Mouse (Mus musculus) midbrain, embryonic 10.5 days (tissue): ENCODE results near the gene Trim11. TPM values are rescaled to one million over a fixed set of nuclear protein-coding genes. Genes with fewer than 3 reads are reported as not detected.
A peak's percentile ranks its signal among the peaks of the same experiment; 100 is the strongest.

ENCODE experiments used
- DNase-seq: peaks from one replicate; pipeline ENCODE4 v3.0.0-alpha.2; 2017; ENCODE audit warnings: low spot score
- H3K27ac ChIP-seq: fragments of 300-500 bp; sonication (generic); replicated peaks from 2 replicates; pipeline ENCODE4 v1.5.1; 2016; ENCODE audit warnings: mild to moderate bottlenecking
- H3K27me3 ChIP-seq: fragments of 300-500 bp; sonication (generic); 2 replicates; pipeline ENCODE4 v1.6.1; 2016; ENCODE audit warnings: low read depth, mild to moderate bottlenecking; ENCODE audit not compliant: poor library complexity, severe bottlenecking
- H3K36me3 ChIP-seq: fragments of 300-500 bp; sonication (generic); 2 replicates; pipeline ENCODE4 v1.6.1; 2016; ENCODE audit warnings: mild to moderate bottlenecking, moderate library complexity
- H3K4me1 ChIP-seq: fragments of 300-500 bp; sonication (generic); 2 replicates; pipeline ENCODE4 v1.6.1; 2016
- H3K4me3 ChIP-seq: fragments of 300-500 bp; sonication (generic); 2 replicates; pipeline ENCODE4 v1.5.1; 2016; ENCODE audit warnings: mild to moderate bottlenecking, moderate library complexity
- H3K9me3 ChIP-seq: fragments of 300-500 bp; sonication (generic); replicated peaks from 2 replicates; pipeline ENCODE4 v1.6.1; 2016; ENCODE audit warnings: mild to moderate bottlenecking
- WGBS: fragments of 180-500 bp; shearing (Covaris S2); methylation state at CpG from one replicate; pipeline ENCODE4 v1.1.7; 2016; 5-methylcytosine and 5-hydroxymethylcytosine counted together
- polyA plus RNA-seq: library from polyadenylated mRNA; unstranded; fragments of >200 nt; fragmentation: Nextera tagmentation; extraction: Ambion mirVana; gene quantifications from 2 replicates; pipeline ENCODE4 v1.2.1, GENCODE M21; 2016

Trim11 gene
- polyA plus RNA-seq: 17.7 and 19.3 TPM in 2 replicates

- DNase-seq: peak; percentile 83
- under 1% methylated on average over 64 of the region's 64 CpGs for WGBS
- Histone ChIP-seq H3K4me3 (peak within 1 kb of the TSS; percentile 95), H3K27me3 (no peaks in the 10 kb centered on the region), H3K27ac (peak within 1 kb of the TSS; percentile 91), H3K4me1 (peaks cover 63% of the 10 kb centered on the region), H3K9me3 (no peaks in the 10 kb centered on the region), H3K36me3 (peaks cover 42% of the 10 kb centered on the region)
These were observed at the start of gene Trim11 for GRCm38 (mm10) chr11:58978027-58978705. TSS of gene Trim11 (plus strand) at chr11:58978093.

GRCm38 (mm10) chr11:58929055-58929454 lies 48.8 kb upstream of the Trim11 start:
- Histone ChIP-seq H3K27ac (0 out of 2 replicates have a peak overlapping the region, but pooled peaks have one; percentile 23), H3K9me3 (no peaks in the 10 kb centered on the region), H3K4me3 (no peak overlapping the region), H3K27me3 (no peaks in the 10 kb centered on the region), H3K36me3 (peaks cover 33% of the 10 kb centered on the region), H3K4me1 (peaks cover 10% of the 10 kb centered on the region)
- no peak for DNase-seq
- 81% methylated on average over 4 of the region's 4 CpGs for WGBS

DNA sequence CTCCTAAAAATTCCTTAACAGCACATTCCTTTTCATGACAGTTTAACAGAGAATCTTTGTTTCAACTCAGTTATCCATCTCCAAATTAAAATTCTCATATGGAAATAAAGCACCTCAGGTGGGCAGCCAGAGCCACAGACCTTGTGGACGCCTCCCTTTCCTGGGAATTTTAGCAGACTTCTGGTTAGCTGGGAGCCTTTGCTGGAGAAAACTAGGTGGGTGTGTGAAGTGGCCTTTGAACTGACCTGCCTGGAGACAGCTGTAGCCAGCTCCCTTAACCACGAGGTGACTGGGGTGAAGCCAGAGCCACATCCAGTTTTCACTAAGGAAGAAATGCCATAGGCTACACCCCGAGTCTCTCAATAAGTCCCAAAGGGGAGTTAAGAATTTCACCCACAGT lies 48.3 kb upstream of the Trim11 start:
- no peaks in the 10 kb centered on the region for H3K9me3 ChIP-seq
- no peak overlapping the region for H3K4me3 ChIP-seq
- DNase-seq: no peak
- H3K4me1 ChIP-seq: peaks cover 10% of the 10 kb centered on the region
- H3K27ac ChIP-seq: no peak overlapping the region
- 65% methylated on average over 3 of the region's 3 CpGs for WGBS
- no peaks in the 10 kb centered on the region for H3K27me3 ChIP-seq
- H3K36me3 ChIP-seq: peaks cover 38% of the 10 kb centered on the region

DNA sequence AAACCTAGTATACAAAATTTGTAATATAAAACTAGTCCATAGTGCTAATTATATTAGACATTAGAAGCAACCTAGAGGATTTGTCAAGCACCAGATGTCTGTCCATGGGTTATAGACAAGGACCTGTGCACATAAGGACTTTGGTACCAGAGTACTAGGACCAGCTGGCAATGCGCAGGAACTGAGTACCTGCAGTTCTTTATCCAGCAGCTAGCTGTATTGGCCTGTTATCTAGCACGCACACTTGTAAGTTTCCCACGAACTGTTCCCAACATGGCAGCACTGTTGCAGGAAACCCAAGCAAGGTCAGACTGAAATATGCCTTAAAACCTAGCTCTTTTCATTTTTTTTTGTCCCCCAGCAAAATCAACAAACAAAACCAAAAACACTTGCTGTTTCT lies 47.6 kb upstream of the Trim11 start:
- Histone ChIP-seq H3K36me3 (peaks cover 44% of the 10 kb centered on the region), H3K9me3 (no peaks in the 10 kb centered on the region), H3K4me3 (no peak overlapping the region), H3K27ac (no peak overlapping the region), H3K4me1 (peaks cover 10% of the 10 kb centered on the region), H3K27me3 (no peaks in the 10 kb centered on the region)
- no peak for DNase-seq
- WGBS: 86% methylated on average over 3 of the region's 3 CpGs

DNA sequence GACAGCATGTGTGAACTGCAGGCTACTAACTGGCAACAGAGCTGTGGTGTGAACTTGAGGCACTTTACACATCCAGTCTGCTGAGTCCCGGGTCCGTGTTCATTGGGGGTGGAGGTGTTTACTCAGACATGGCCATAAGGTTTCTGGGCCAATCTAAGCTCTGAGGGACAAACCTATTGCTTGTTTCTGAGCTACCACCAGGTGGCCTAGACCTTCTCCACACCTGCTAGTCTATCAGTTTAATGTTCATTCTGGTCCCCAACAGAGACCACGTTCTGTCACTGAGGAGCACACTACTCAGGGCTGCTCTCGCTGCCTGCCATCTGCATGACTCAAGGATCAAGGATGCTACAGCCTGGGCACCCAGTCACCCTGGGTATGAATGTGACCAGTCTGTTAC lies 46.3 kb upstream of the Trim11 start:
- H3K36me3 ChIP-seq: peaks cover 57% of the 10 kb centered on the region
- H3K9me3 ChIP-seq: no peaks in the 10 kb centered on the region
- DNase-seq: no peak
- WGBS: 88% methylated on average over 4 of the region's 4 CpGs
- peaks cover 16% of the 10 kb centered on the region for H3K4me1 ChIP-seq
- no peaks in the 10 kb centered on the region for H3K27me3 ChIP-seq
- no peak overlapping the region for H3K27ac ChIP-seq
- H3K4me3 ChIP-seq: no peak overlapping the region

GRCm38 (mm10) chr11:58937909-58938308 lies 40.0 kb upstream of the Trim11 start:
- peak overlapping the region; percentile 98 for H3K4me3 ChIP-seq
- H3K9me3 ChIP-seq: no peaks in the 10 kb centered on the region
- WGBS: 1% methylated on average over 13 of the region's 13 CpGs
- peak overlapping the region; percentile 96 for H3K27ac ChIP-seq
- peak; percentile 36 for DNase-seq
- H3K4me1 ChIP-seq: peaks cover 29% of the 10 kb centered on the region
- H3K27me3 ChIP-seq: no peaks in the 10 kb centered on the region
- H3K36me3 ChIP-seq: peaks cover 42% of the 10 kb centered on the region

GRCm38 (mm10) chr11:58938322-58939087 lies 39.4 kb upstream of the Trim11 start, which contains the start of gene Rnf187:
TSS of gene Rnf187 (minus strand) at chr11:58938916.
- peak within 1 kb of the TSS; percentile 98 for H3K4me3 ChIP-seq
- under 1% methylated on average over 95 of the region's 95 CpGs for WGBS
- H3K4me1 ChIP-seq: peaks cover 30% of the 10 kb centered on the region
- DNase-seq: peak; percentile 92
- H3K9me3 ChIP-seq: no peaks in the 10 kb centered on the region
- peaks cover 36% of the 10 kb centered on the region for H3K36me3 ChIP-seq
- H3K27ac ChIP-seq: peak within 1 kb of the TSS; percentile 96
- no peaks in the 10 kb centered on the region for H3K27me3 ChIP-seq

- no peak for DNase-seq
- Histone ChIP-seq H3K36me3 (peaks cover 31% of the 10 kb centered on the region), H3K4me1 (peaks cover 36% of the 10 kb centered on the region), H3K27ac (peak overlapping the region; percentile 96), H3K9me3 (no peaks in the 10 kb centered on the region), H3K27me3 (0 out of 2 replicates have a peak, but pooled peaks cover 3% of the 10 kb centered on the region), H3K4me3 (peak overlapping the region; percentile 98)
- 21% methylated on average over 6 of the region's 6 CpGs for WGBS
These were observed 38.8 kb upstream of the Trim11 start for GRCm38 (mm10) chr11:58939088-58939439.

- no peaks in the 10 kb centered on the region for H3K36me3 ChIP-seq
- H3K9me3 ChIP-seq: no peaks in the 10 kb centered on the region
- peaks cover 24% of the 10 kb centered on the region for H3K4me1 ChIP-seq
- H3K27me3 ChIP-seq: peaks cover 27% of the 10 kb centered on the region
- 87% methylated on average over 5 of the region's 5 CpGs for WGBS
- no peak overlapping the region for H3K27ac ChIP-seq
- no peak overlapping the region for H3K4me3 ChIP-seq
- no peak for DNase-seq
These were observed 33.8 kb upstream of the Trim11 start for GRCm38 (mm10) chr11:58944136-58944535.

GRCm38 (mm10) chr11:58947306-58947705 lies 30.6 kb upstream of the Trim11 start:
- Histone ChIP-seq H3K27me3 (peaks cover 42% of the 10 kb centered on the region), H3K4me3 (no peak overlapping the region; the same call in 1 of the 2 replicates), H3K4me1 (peaks cover 38% of the 10 kb centered on the region), H3K9me3 (no peaks in the 10 kb centered on the region), H3K36me3 (no peaks in the 10 kb centered on the region), H3K27ac (peak overlapping the region; percentile 96; the same call in 1 of the 2 replicates)
- 84% methylated on average over 3 of the region's 3 CpGs for WGBS
- no peak for DNase-seq

- WGBS: 22% methylated on average over 23 of the region's 23 CpGs
- H3K27me3 ChIP-seq: peaks cover 42% of the 10 kb centered on the region
- DNase-seq: no peak
These were observed 29.9 kb upstream of the Trim11 start for GRCm38 (mm10) chr11:58947798-58948528.

More at GRCm38 (mm10) chr11:58947798-58948528, 29.9 kb upstream of the Trim11 start:
- Histone ChIP-seq H3K9me3 (no peaks in the 10 kb centered on the region), H3K27ac (peak overlapping the region; percentile 96), H3K4me1 (peaks cover 41% of the 10 kb centered on the region), H3K36me3 (no peaks in the 10 kb centered on the region), H3K4me3 (peak overlapping the region; percentile 73)
